Mouse (Mus musculus): Measurements from ENCODE around the gene Lrig3. TPM values are rescaled to one million over a fixed set of nuclear protein-coding genes. Genes with fewer than 3 reads are reported as not detected.

Lrig3 gene
- total and polyA plus RNA-seq, 2 experiments from 2014 or later = 0.66 to 2.3 TPM

- no peaks in the 10 kb centered on the region for H3K27me3 ChIP-seq (ENCODE audit: control insufficient read depth, insufficient read depth, low read length)
- DNase-seq (ENCODE audit: low spot score) (no peak), ATAC-seq (ENCODE audit: insufficient read depth, low read depth) (no peak)
- H3K4me2 ChIP-seq (ENCODE audit: low read depth, low read length) = no peak overlapping the region
- no peaks in the 10 kb centered on the region for H3K4me1 ChIP-seq (ENCODE audit: control insufficient read depth, insufficient read depth)
- no peak overlapping the region for H3K27ac ChIP-seq (ENCODE audit: low read depth)
- WGBS = 81% methylated on average over 1 of the region's 1 CpGs
- no peak for TF ChIP-seq EP300 (IDR thresholded peaks at IDR 0.05; ENCODE audit: low read depth)
- TF ChIP-seq CTCF (IDR thresholded peaks at IDR 0.05; ENCODE audit: low read depth) = no peak
- H3K36me3 ChIP-seq (replicated peaks; ENCODE audit: control insufficient read depth, insufficient read depth, low read length) = peaks cover 18% of the 10 kb centered on the region; the same call in 1 of the 2 replicates
- no peaks in the 10 kb centered on the region for H3K9me3 ChIP-seq (replicated peaks; ENCODE audit: control insufficient read depth, low read length)
- H3K9ac ChIP-seq (replicated peaks; ENCODE audit: low read depth, low read length) = no peak overlapping the region
- H3K4me3 ChIP-seq (ENCODE audit: low read depth, low read length) = no peak overlapping the region
These were observed 37.9 kb downstream of the Lrig3 start for GRCm38 (mm10) chr10:126003857-126004256.

- TF ChIP-seq CTCF (IDR thresholded peaks at IDR 0.05; ENCODE audit: low read depth) (no peak), EP300 (IDR thresholded peaks at IDR 0.05; ENCODE audit: low read depth) (no peak)
- no peaks in the 10 kb centered on the region for H3K27me3 ChIP-seq (ENCODE audit: control insufficient read depth, insufficient read depth, low read length)
- H3K4me1 ChIP-seq (ENCODE audit: control insufficient read depth, insufficient read depth) = no peaks in the 10 kb centered on the region
- H3K4me3 ChIP-seq (ENCODE audit: low read depth, low read length) = no peak overlapping the region
- H3K9me3 ChIP-seq (replicated peaks; ENCODE audit: control insufficient read depth, low read length) = no peaks in the 10 kb centered on the region
- DNase-seq (ENCODE audit: low spot score) (no peak), ATAC-seq (ENCODE audit: insufficient read depth, low read depth) (no peak)
- no peak overlapping the region for H3K9ac ChIP-seq (replicated peaks; ENCODE audit: low read depth, low read length)
- WGBS = 83% methylated on average over 11 of the region's 11 CpGs
- peaks cover 5% of the 10 kb centered on the region; the same call in 1 of the 2 replicates for H3K36me3 ChIP-seq (replicated peaks; ENCODE audit: control insufficient read depth, insufficient read depth, low read length)
- H3K4me2 ChIP-seq (ENCODE audit: low read depth, low read length) = no peak overlapping the region
- H3K27ac ChIP-seq (ENCODE audit: low read depth) = no peak overlapping the region
These were observed 47.7 kb downstream of the Lrig3 start for GRCm38 (mm10) chr10:126013667-126014066.

- H3K4me2 ChIP-seq (ENCODE audit: low read depth, low read length) = no peak overlapping the region
- no peak for DNase-seq (ENCODE audit: low spot score)
- TF ChIP-seq EP300 (IDR thresholded peaks at IDR 0.05; ENCODE audit: low read depth) = no peak
- no peak for TF ChIP-seq CTCF (IDR thresholded peaks at IDR 0.05; ENCODE audit: low read depth)
- H3K27ac ChIP-seq (ENCODE audit: low read depth) = no peak overlapping the region
- ATAC-seq (ENCODE audit: insufficient read depth, low read depth) = no peak
- no peak overlapping the region for H3K9ac ChIP-seq (replicated peaks; ENCODE audit: low read depth, low read length)
- H3K27me3 ChIP-seq (ENCODE audit: control insufficient read depth, insufficient read depth, low read length) = no peaks in the 10 kb centered on the region
- H3K4me3 ChIP-seq (ENCODE audit: low read depth, low read length) = no peak overlapping the region
- H3K9me3 ChIP-seq (replicated peaks; ENCODE audit: control insufficient read depth, low read length) = no peaks in the 10 kb centered on the region
- 87% methylated on average over 8 of the region's 8 CpGs for WGBS
- H3K36me3 ChIP-seq (replicated peaks; ENCODE audit: control insufficient read depth, insufficient read depth, low read length) = no peaks in the 10 kb centered on the region; the same call in 1 of the 2 replicates
- no peaks in the 10 kb centered on the region for H3K4me1 ChIP-seq (ENCODE audit: control insufficient read depth, insufficient read depth)
These were observed 48.7 kb downstream of the Lrig3 start for GRCm38 (mm10) chr10:126014673-126015072.

GRCm38 (mm10) chr10:126015644-126016043 lies 49.7 kb downstream of the Lrig3 start:
- ATAC-seq (ENCODE audit: insufficient read depth, low read depth) = no peak
- H3K9me3 ChIP-seq (replicated peaks; ENCODE audit: control insufficient read depth, low read length) = no peaks in the 10 kb centered on the region
- H3K36me3 ChIP-seq (replicated peaks; ENCODE audit: control insufficient read depth, insufficient read depth, low read length) = no peaks in the 10 kb centered on the region; the same call in 1 of the 2 replicates
- DNase-seq (ENCODE audit: low spot score) = no peak
- H3K9ac ChIP-seq (replicated peaks; ENCODE audit: low read depth, low read length) = no peak overlapping the region
- no peak overlapping the region for H3K4me3 ChIP-seq (ENCODE audit: low read depth, low read length)
- H3K4me2 ChIP-seq (ENCODE audit: low read depth, low read length) = no peak overlapping the region
- no peaks in the 10 kb centered on the region for H3K4me1 ChIP-seq (ENCODE audit: control insufficient read depth, insufficient read depth)
- no peak overlapping the region for H3K27ac ChIP-seq (ENCODE audit: low read depth)
- no peaks in the 10 kb centered on the region for H3K27me3 ChIP-seq (ENCODE audit: control insufficient read depth, insufficient read depth, low read length)
- 77% methylated on average over 6 of the region's 6 CpGs for WGBS
- TF ChIP-seq EP300 (IDR thresholded peaks at IDR 0.05; ENCODE audit: low read depth) (no peak), CTCF (IDR thresholded peaks at IDR 0.05; ENCODE audit: low read depth) (no peak)

- Histone ChIP-seq H3K4me2 (ENCODE audit: low read depth, low read length) (no peak overlapping the region), H3K9ac (replicated peaks; ENCODE audit: low read depth, low read length) (no peak overlapping the region), H3K27ac (ENCODE audit: low read depth) (no peak overlapping the region), H3K4me1 (ENCODE audit: control insufficient read depth, insufficient read depth) (no peaks in the 10 kb centered on the region), H3K36me3 (replicated peaks; ENCODE audit: control insufficient read depth, insufficient read depth, low read length) (no peaks in the 10 kb centered on the region; the same call in 1 of the 2 replicates), H3K27me3 (ENCODE audit: control insufficient read depth, insufficient read depth, low read length) (no peaks in the 10 kb centered on the region), H3K9me3 (replicated peaks; ENCODE audit: control insufficient read depth, low read length) (no peaks in the 10 kb centered on the region), H3K4me3 (ENCODE audit: low read depth, low read length) (no peak overlapping the region)
- DNase-seq (ENCODE audit: low spot score) (no peak), ATAC-seq (ENCODE audit: insufficient read depth, low read depth) (no peak)
- TF ChIP-seq CTCF (IDR thresholded peaks at IDR 0.05; ENCODE audit: low read depth) (no peak), EP300 (IDR thresholded peaks at IDR 0.05; ENCODE audit: low read depth) (no peak)
- 73% methylated on average over 15 of the region's 15 CpGs for WGBS
These were observed 53.5 kb downstream of the Lrig3 start for GRCm38 (mm10) chr10:126019350-126019991.
